Mouse (Mus musculus): Measurements from ENCODE around the gene Dohh. TPM values are rescaled to one million over a fixed set of nuclear protein-coding genes. Genes with fewer than 3 reads are reported as not detected.

Gene Dohh
- polyA plus RNA-seq, 1 experiment = 34.1 TPM

DNA sequence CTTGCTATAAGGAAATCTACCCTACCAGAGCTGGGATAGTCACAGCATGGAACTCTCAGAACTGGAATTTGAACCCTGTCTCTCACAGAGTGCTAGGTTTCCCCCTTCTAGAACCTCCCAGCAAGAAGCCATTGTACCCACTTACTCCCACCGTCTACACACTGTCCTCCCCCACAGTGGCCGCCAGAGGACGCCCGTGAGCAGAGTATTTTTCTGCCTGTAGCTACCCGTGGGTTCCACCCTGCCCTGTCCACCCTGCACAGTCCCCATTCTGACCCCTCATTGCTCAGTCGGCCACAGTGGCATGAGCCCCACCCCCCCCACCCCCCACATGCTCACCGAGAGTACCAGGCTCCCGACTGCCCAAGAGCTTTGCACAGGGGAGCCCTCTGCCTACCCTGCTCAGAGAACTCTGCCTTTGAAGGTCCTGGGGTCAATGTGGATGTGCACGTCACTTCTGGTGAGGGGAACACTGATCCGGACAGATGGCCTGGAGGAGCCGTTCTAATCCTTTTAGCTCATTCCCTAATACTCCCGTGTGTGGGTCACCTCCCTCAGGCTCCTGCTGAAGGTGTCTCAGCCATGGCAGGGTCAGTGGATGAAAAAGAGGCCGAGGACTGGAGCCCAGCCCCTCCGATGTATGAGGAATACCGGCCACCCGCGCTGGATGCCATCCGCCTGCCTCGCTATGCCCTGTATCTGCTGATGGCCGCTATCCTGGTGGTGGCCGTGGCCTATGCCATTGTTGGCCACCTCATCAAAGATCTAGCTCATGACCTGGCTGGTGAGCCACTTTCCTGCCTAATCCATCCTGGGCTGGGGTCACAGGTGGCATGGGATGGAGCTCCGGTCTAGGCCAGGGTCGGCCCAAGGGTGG is 5.8 kb downstream of the Dohh start:
- Histone ChIP-seq H3K9me3 (ENCODE audit: control insufficient read depth, low read length) (no peaks in the 10 kb centered on the region), H3K4me3 (replicated peaks) (no peak overlapping the region), H3K4me1 (ENCODE audit: control insufficient read depth) (peaks cover 58% of the 10 kb centered on the region), H3K36me3 (ENCODE audit: control insufficient read depth) (peaks cover 51% of the 10 kb centered on the region), H3K27me3 (ENCODE audit: control insufficient read depth) (no peaks in the 10 kb centered on the region; the same call in none of the 2 replicates)
- TF ChIP-seq GATA1 (IDR thresholded peaks at IDR 0.05; ENCODE audit: low read length) (no peak), TAL1 (IDR thresholded peaks at IDR 0.05; ENCODE audit: low read length) (no peak)

- Histone ChIP-seq H3K4me3 (replicated peaks) (no peak overlapping the region), H3K27me3 (ENCODE audit: control insufficient read depth) (no peaks in the 10 kb centered on the region; the same call in none of the 2 replicates), H3K9me3 (ENCODE audit: control insufficient read depth, low read length) (no peaks in the 10 kb centered on the region), H3K4me1 (ENCODE audit: control insufficient read depth) (peaks cover 52% of the 10 kb centered on the region), H3K36me3 (ENCODE audit: control insufficient read depth) (peaks cover 50% of the 10 kb centered on the region)
- TF ChIP-seq TAL1 (IDR thresholded peaks at IDR 0.05; ENCODE audit: low read length) (no peak), GATA1 (IDR thresholded peaks at IDR 0.05; ENCODE audit: low read length) (no peak)
Measured at GRCm38 (mm10) chr10:81390678-81390965, 6.4 kb downstream of the Dohh start.

DNA sequence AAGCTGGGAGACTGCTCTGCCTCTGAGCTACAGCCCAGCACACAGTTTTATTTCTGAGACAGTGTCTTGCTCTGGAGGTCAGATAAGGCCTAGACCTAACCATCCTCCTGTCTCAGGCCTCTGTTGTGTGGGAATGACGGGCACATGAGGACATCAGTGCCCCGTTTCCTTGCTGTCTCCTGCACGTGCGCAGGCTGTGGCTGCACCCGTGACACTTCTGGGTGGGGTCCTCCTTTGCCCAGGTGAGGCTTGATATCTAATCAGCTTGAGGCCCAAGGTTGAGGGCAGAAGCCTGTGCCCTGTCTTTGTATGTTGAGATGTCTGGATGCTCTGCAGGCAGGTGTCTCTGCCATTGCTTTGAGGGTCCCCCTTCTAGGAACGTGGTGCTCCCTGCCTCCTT is 8.0 kb downstream of the Dohh start:
- H3K36me3 ChIP-seq (ENCODE audit: control insufficient read depth) = peaks cover 36% of the 10 kb centered on the region
- no peaks in the 10 kb centered on the region for H3K9me3 ChIP-seq (ENCODE audit: control insufficient read depth, low read length)
- H3K4me3 ChIP-seq (replicated peaks) = no peak overlapping the region
- TF ChIP-seq TAL1 (IDR thresholded peaks at IDR 0.05; ENCODE audit: low read length) = no peak
- no peak for TF ChIP-seq GATA1 (IDR thresholded peaks at IDR 0.05; ENCODE audit: low read length)
- H3K4me1 ChIP-seq (ENCODE audit: control insufficient read depth) = peaks cover 43% of the 10 kb centered on the region
- no peaks in the 10 kb centered on the region; the same call in none of the 2 replicates for H3K27me3 ChIP-seq (ENCODE audit: control insufficient read depth)

- H3K4me3 ChIP-seq (replicated peaks) = peak within 1 kb of the TSS; percentile 25
Measured at GRCm38 (mm10) chr10:81392781-81393185, 8.6 kb downstream of the Dohh start, which contains the start of gene Smim24. Gene Smim24, plus strand, starts transcription at chr10:81393051.

DNA sequence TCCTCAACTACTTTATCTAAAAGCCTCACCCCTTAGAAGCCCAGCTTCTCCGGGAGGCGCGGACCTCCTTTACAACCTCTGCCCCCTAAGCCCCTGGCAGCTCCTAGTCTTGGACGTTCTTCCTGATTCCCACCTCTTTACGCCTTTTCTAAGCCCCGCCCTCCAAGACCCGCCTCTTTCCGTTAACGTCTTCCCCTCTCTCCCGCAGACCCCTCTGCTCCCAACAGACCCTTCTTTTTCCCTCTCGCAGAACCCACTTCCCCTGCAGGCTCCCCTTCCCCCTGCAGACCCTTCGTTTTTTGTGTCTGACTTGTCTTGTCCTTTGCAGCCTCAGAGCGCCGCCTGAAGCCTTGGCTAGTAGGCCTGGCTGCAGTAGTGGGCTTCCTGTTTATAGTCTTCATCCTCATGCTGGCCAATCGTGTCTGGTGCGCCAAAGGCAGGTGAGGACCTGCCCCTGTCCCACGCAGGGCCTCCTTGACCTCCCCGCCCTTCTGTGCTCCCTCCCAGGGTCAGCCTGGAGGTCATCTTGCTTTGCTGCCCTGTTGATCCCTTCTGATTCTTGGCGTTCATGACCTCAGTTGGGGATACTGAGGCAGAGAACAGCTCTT is 9.3 kb downstream of the Dohh start:
- TF ChIP-seq GATA1 (IDR thresholded peaks at IDR 0.05; ENCODE audit: low read length) (no peak), TAL1 (IDR thresholded peaks at IDR 0.05; ENCODE audit: low read length) (no peak)
- peaks cover 23% of the 10 kb centered on the region for H3K36me3 ChIP-seq (ENCODE audit: control insufficient read depth)
- no peaks in the 10 kb centered on the region for H3K9me3 ChIP-seq (ENCODE audit: control insufficient read depth, low read length)
- no peaks in the 10 kb centered on the region; the same call in none of the 2 replicates for H3K27me3 ChIP-seq (ENCODE audit: control insufficient read depth)
- peak overlapping the region; percentile 25 for H3K4me3 ChIP-seq (replicated peaks)
- H3K4me1 ChIP-seq (ENCODE audit: control insufficient read depth) = peaks cover 35% of the 10 kb centered on the region

More at GRCm38 (mm10) chr10:81392781-81393185, 8.6 kb downstream of the Dohh start, which contains the start of gene Smim24:
- peaks cover 40% of the 10 kb centered on the region for H3K4me1 ChIP-seq (ENCODE audit: control insufficient read depth)
- peaks cover 30% of the 10 kb centered on the region for H3K36me3 ChIP-seq (ENCODE audit: control insufficient read depth)
- TF ChIP-seq GATA1 (IDR thresholded peaks at IDR 0.05; ENCODE audit: low read length) (no peak), TAL1 (IDR thresholded peaks at IDR 0.05; ENCODE audit: low read length) (no peak)
- no peaks in the 10 kb centered on the region; the same call in none of the 2 replicates for H3K27me3 ChIP-seq (ENCODE audit: control insufficient read depth)
- H3K9me3 ChIP-seq (ENCODE audit: control insufficient read depth, low read length) = no peaks in the 10 kb centered on the region

GRCm38 (mm10) chr10:81395127-81395526 is 10.9 kb downstream of the Dohh start:
- Histone ChIP-seq H3K27me3 (ENCODE audit: control insufficient read depth) (no peaks in the 10 kb centered on the region; the same call in none of the 2 replicates), H3K4me3 (replicated peaks) (no peak overlapping the region), H3K4me1 (ENCODE audit: control insufficient read depth) (peaks cover 25% of the 10 kb centered on the region), H3K36me3 (ENCODE audit: control insufficient read depth) (peaks cover 11% of the 10 kb centered on the region), H3K9me3 (ENCODE audit: control insufficient read depth, low read length) (no peaks in the 10 kb centered on the region)
- TF ChIP-seq TAL1 (IDR thresholded peaks at IDR 0.05; ENCODE audit: low read length) = no peak
- TF ChIP-seq GATA1 (IDR thresholded peaks at IDR 0.05; ENCODE audit: low read length) = no peak

DNA sequence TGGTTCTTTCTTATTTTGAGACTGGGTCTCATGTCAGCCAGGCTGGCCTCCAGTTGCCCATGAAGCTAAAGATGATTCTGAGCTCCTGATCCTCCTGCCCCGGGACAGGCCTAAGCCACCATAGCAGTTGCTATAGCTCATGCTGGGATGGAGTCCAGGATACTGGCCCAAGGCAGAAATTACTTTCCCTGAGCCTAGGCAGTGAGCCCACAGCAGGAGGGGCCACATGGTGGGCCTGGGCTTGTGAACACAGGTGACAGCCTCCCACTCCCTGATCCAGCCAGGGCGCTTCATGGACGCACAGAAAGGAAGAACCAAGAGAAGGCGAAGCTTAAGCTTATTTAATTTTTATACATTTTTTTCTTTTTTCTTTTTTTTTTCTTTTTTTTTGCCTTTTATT is 11.6 kb downstream of the Dohh start:
- Histone ChIP-seq H3K36me3 (ENCODE audit: control insufficient read depth) (peaks cover 8% of the 10 kb centered on the region), H3K9me3 (ENCODE audit: control insufficient read depth, low read length) (no peaks in the 10 kb centered on the region), H3K27me3 (ENCODE audit: control insufficient read depth) (peaks cover 2% of the 10 kb centered on the region), H3K4me3 (replicated peaks) (no peak overlapping the region), H3K4me1 (ENCODE audit: control insufficient read depth) (peaks cover 28% of the 10 kb centered on the region)
- TF ChIP-seq GATA1 (IDR thresholded peaks at IDR 0.05; ENCODE audit: low read length) (no peak), TAL1 (IDR thresholded peaks at IDR 0.05; ENCODE audit: low read length) (no peak)

GRCm38 (mm10) chr10:81396749-81397148 is 12.5 kb downstream of the Dohh start:
- Histone ChIP-seq H3K36me3 (ENCODE audit: control insufficient read depth) (peaks cover 5% of the 10 kb centered on the region; the same call in 1 of the 2 replicates), H3K4me3 (replicated peaks) (no peak overlapping the region), H3K4me1 (ENCODE audit: control insufficient read depth) (peaks cover 35% of the 10 kb centered on the region), H3K9me3 (ENCODE audit: control insufficient read depth, low read length) (no peaks in the 10 kb centered on the region), H3K27me3 (ENCODE audit: control insufficient read depth) (peaks cover 4% of the 10 kb centered on the region)
- TF ChIP-seq TAL1 (IDR thresholded peaks at IDR 0.05; ENCODE audit: low read length) = no peak
- no peak for TF ChIP-seq GATA1 (IDR thresholded peaks at IDR 0.05; ENCODE audit: low read length)

DNA sequence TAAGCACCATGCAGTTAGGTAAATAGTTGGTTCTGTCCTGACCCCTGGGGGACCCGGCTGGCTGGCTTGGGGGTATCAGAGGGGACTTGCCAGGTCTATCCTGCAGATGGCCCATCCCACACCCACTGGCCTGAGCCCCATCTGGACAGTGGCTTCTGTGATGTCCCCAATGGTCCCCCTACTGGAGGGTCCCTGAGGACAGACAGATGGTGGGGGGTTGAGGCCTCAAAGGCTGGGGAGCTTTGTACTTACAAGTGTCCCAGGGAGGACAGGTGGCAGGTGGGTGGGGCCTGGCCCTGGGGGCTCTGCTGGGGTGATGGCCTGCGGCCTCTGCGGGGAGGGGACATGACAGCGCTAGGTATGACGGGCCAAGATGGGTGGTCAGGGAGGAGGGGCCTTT is 15.1 kb downstream of the Dohh start:
- peaks cover 19% of the 10 kb centered on the region for H3K27me3 ChIP-seq (ENCODE audit: control insufficient read depth)
- no peak overlapping the region for H3K4me3 ChIP-seq (replicated peaks)
- peaks cover 23% of the 10 kb centered on the region for H3K4me1 ChIP-seq (ENCODE audit: control insufficient read depth)
- no peaks in the 10 kb centered on the region for H3K9me3 ChIP-seq (ENCODE audit: control insufficient read depth, low read length)
- no peak for TF ChIP-seq GATA1 (IDR thresholded peaks at IDR 0.05; ENCODE audit: low read length)
- no peak for TF ChIP-seq TAL1 (IDR thresholded peaks at IDR 0.05; ENCODE audit: low read length)
- H3K36me3 ChIP-seq (ENCODE audit: control insufficient read depth) = peaks cover 5% of the 10 kb centered on the region; the same call in 1 of the 2 replicates
